Mouse (Mus musculus) spleen, postnatal 36 days (tissue): ENCODE measurements around the gene Ephx3.
"Not testable (repeated sequence)": the region's sequence is repeated elsewhere in the genome, so short reads cannot be mapped to it uniquely, and the experiment has no call there.

Source experiments
- DNase-seq, 2 experiments: peaks; one replicate each; pipeline ENCODE4 v3.0.0; 2022; ENCODE audit warnings: low spot score in 2 of 2, mixed read lengths in 1 of 2

Gene Ephx3

GRCm38 (mm10) chr17:32188863-32189636, at the start of gene Ephx3:
Gene Ephx3, minus strand, starts transcription at chr17:32189549.
- DNase-seq: no peak

GRCm38 (mm10) chr17:32238589-32238988, 49.2 kb upstream of the Ephx3 start:
- DNase-seq: no peak

- DNase-seq: no peak
Observed at GRCm38 (mm10) chr17:32235534-32236191, 46.3 kb upstream of the Ephx3 start.

GRCm38 (mm10) chr17:32233174-32233573, 43.8 kb upstream of the Ephx3 start:
- DNase-seq: no peak

GRCm38 (mm10) chr17:32229256-32229655, 39.9 kb upstream of the Ephx3 start:
- no peak for DNase-seq

GRCm38 (mm10) chr17:32220873-32221272, 31.5 kb upstream of the Ephx3 start:
- DNase-seq: no peak

GRCm38 (mm10) chr17:32215587-32215986, 26.2 kb upstream of the Ephx3 start:
- DNase-seq: not testable (repeated sequence)

GRCm38 (mm10) chr17:32211554-32211953, 22.2 kb upstream of the Ephx3 start:
- not testable (repeated sequence) for DNase-seq

- DNase-seq: peak; percentile 17 to 24
Observed at GRCm38 (mm10) chr17:32209752-32210151, 20.4 kb upstream of the Ephx3 start.

GRCm38 (mm10) chr17:32209144-32209543, 19.8 kb upstream of the Ephx3 start:
- DNase-seq: no peak

GRCm38 (mm10) chr17:32207586-32208245, 18.4 kb upstream of the Ephx3 start:
- no peak for DNase-seq

GRCm38 (mm10) chr17:32205345-32205744, 16.0 kb upstream of the Ephx3 start:
- DNase-seq: no peak

- no peak for DNase-seq
Observed at GRCm38 (mm10) chr17:32202972-32203371, 13.6 kb upstream of the Ephx3 start.

GRCm38 (mm10) chr17:32201086-32201485, 11.7 kb upstream of the Ephx3 start:
- DNase-seq: peak in 1 of 2 experiments; percentile 23

GRCm38 (mm10) chr17:32199796-32200195, 10.4 kb upstream of the Ephx3 start:
- no peak for DNase-seq

GRCm38 (mm10) chr17:32197156-32197555, 7.8 kb upstream of the Ephx3 start:
- no peak for DNase-seq

GRCm38 (mm10) chr17:32195725-32196124, 6.4 kb upstream of the Ephx3 start:
- DNase-seq: no peak

- no peak for DNase-seq
Observed at GRCm38 (mm10) chr17:32193010-32193409, 3.7 kb upstream of the Ephx3 start.

GRCm38 (mm10) chr17:32189850-32190249, 501 bp upstream of the Ephx3 start:
- no peak for DNase-seq

GRCm38 (mm10) chr17:32183017-32183416, 6.3 kb downstream of the Ephx3 start:
- no peak for DNase-seq

- no peak for DNase-seq
Observed at GRCm38 (mm10) chr17:32179621-32180491, 9.5 kb downstream of the Ephx3 start.

- DNase-seq: no peak
Observed at GRCm38 (mm10) chr17:32176919-32177318, 12.4 kb downstream of the Ephx3 start.
